Mouse (Mus musculus) kidney, postnatal 4 days (tissue): Measurements from ENCODE around the gene Elavl1.
"Not testable (repeated sequence)": the region's sequence is repeated elsewhere in the genome, so short reads cannot be mapped to it uniquely, and the experiment has no call there.

Experiments
- DNase-seq, 2 experiments: peaks; one replicate each; pipeline ENCODE4 v3.0.0; 2021; ENCODE audit warnings: mixed read lengths in 2 of 2

Elavl1 gene

DNA sequence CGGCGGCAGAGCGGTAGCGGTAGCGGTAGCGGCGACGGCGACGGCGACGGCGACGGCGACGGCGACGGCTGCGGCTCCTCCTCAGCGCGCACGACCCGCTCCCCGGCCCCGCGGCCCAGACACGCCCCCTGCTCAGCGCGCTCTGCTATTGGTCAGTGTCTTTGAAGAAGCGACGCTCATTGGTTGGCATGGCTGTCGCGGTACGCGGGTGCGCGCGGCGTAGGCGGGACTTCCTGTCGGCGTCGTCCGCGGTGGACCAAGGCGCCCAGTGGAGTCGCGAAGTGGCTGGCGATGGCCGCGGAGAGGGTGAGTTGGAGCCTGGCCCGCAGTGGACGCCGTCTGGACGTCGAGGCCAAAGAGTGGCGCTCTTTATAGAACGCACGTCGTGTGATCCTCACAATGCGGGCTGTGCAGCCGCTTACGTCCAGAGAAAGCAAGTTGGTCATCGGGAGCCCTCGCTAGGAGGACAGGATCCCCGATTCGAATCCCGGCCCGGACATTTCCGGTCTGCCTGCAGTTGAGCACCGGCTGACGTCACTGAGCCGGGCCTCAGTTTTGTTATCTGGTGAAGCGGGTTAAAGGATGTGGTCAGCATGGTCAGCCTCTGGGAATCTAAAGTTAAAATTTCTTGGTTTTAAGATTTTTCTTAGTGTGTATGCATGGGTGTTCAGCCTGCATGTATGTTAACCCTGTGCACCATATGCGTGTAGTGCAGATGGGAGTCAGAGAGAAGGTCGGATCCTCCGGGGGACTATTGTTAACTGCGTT lies at the start of gene Elavl1, which contains the start of gene Ccl25:
Elavl1 (minus strand) TSS at position 431 of the 768 bp plus-strand sequence.
Ccl25 (plus strand) TSS at position 228 of the 768 bp plus-strand sequence.
- DNase-seq: peak; percentile 98

DNA sequence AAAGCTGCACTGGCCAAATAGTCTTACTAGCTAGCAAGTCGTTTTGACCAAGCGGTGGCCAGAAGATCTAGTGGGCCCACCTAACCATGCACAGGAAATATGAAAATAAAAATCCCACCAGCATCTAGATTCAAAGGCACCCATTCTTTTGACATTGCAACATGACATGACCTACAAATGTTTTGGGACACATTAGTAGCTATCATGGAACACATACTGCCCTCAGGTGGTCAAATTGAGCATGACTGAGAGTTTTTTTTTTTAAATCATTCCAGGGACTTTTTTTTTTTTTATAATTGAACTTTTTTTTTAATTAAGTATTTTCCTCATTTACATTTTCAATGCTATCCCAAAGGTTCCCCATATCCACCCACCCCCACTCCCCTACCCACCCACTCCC lies 47.4 kb upstream of the Elavl1 start:
- DNase-seq: no peak

DNA sequence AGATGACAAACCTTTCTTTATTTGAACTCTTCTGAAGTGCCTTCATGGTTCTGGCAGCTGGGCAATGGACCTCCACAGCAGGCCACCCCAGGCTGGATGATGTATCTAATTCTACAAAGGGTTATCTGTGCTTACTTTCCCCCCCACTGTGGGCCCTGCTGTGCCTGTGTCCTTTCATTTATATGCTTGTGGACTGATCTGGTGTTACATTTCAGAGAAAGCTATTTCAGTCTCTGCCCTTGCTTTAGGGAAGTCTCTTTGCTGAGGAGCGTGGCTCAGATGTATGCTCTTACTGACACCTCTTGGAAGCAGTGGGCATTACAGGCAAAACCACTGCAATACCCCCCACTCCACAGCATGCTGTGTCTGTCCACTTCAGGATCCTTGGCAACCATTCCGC lies 44.9 kb upstream of the Elavl1 start:
- DNase-seq: peak in 1 of 2 experiments; percentile 19

DNA sequence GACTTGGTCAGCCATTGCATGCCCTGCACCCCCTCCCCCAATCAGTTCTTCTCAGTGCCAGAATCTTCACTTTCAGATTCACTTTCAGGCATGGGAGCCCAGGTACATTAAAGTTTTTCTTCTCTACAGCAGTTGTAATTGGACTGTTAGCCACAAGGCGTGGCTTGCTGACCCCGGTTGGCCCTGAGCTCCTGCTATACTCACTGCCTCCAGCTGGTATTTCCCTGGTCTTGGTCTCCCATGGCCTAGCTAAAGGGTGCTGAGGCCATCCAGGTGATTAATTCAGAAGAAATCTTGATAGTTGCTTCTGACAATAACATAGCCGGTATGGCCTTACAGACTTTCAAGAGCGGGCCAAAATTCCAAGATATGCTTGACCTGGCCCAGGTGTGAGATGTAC lies 43.3 kb upstream of the Elavl1 start:
- no peak for DNase-seq

DNA sequence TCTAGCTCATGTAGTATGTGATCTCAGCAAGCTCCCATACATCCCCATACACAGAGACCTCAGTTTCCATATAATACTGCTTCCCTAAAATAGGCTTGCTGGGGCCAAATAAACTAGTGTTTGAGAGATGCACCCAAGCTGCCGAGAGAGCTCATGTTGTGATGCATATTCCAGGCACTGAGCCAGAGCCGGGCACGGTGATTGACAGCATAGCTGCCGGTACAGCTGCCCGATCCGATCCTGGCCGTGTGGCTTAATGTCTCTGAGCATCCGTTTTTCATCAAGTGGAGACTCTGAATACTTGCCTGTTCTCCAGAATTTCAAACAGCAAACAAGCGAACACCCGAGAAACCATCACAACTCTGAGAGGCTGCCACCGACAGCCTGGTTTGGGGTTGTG lies 42.6 kb upstream of the Elavl1 start:
- no peak for DNase-seq

DNA sequence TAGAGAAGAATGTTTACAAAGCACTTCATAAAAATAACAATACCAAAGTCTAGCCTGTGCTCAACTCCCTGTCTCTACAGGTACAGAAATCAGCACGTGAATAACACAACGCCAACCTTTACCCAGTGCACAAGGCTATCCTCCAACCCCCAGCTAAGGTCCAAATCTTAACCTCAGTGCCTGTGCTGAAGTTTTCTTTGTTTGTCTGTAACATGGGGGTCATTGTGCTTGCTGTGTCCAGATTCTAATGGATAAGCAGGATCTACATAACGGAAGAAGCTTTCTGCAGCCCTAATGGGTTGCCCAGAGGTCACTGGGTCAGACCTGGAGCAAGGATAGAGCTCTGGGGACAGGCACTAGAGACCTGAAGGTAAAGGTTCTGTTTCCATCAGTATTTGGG lies 41.0 kb upstream of the Elavl1 start:
- DNase-seq: no peak

DNA sequence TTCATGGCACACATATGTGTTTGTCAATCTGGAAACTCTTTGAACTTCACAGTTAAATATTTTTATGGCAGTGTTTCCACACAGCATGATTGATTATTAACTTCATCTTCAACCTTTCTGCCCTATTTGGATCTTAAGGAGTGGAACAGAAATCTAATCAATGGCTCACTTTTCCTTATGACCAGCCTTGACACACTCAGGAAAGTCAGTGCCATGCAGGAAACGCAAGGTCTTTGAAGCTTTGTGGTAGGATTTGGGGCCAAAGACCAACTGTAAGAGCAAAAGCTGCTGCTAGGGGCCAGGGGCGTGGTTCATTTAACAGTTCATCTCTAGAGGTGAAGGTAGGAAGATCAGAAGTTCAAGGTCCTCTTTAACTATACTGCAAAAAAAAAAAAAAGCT lies 35.7 kb upstream of the Elavl1 start:
- DNase-seq: no peak

DNA sequence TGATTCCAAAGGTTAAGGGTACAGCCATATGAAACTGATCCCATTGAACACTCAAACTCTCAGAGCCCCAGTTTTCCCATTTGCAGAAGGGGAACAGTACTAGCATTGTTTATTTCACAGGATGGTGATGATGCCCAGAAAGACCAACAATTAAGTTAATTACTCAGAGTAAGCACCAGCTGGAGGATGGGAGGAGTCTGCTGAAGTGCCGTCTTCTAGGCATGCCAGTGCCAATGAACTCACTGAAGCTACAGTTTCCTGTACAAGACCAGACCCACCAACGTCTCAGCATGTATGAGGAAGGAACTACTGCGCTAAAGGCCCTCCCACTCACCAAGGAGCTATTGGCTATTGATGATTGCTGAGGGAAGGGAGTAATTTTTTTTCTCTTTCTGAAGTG lies 34.1 kb upstream of the Elavl1 start:
- DNase-seq: no peak

DNA sequence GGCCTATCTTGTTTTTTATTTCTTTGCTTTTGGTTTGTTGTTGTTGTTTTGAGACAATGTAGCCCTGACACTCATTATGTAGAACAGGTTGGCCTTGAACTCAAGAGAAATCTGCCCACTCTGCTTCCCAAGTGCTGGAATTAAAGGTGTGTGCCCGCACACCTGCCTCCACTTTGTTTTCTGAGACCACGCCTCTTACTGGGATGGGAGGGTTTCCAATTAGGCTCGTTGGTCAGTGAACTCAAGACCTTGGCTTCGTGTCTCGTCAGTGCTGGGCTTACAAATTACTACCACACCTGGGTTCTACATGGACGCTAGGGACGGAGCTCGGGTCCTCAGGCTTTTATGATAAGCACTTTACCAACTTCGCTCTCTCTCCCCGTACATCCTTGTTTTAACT lies 30.2 kb upstream of the Elavl1 start:
- no peak for DNase-seq

DNA sequence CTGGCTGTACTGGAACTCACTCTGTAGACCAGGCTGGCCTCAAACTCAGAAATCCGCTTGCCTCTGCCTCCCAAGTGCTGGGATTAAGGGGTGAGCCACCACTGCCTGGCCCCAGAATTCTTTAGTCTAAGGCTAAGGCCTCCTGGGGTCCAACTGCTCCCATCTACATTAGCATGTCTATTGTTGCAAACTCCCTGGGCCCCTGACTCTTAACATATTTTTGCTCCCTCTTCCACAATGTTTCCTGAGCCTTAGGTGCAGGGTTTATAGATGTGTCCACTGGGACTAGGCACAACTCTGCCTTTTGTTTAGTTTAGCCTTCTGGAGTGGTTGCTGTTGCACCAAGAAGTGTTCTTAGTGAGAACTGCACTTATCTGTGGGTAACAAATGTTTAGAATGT lies 29.3 kb upstream of the Elavl1 start:
- DNase-seq: no peak

DNA sequence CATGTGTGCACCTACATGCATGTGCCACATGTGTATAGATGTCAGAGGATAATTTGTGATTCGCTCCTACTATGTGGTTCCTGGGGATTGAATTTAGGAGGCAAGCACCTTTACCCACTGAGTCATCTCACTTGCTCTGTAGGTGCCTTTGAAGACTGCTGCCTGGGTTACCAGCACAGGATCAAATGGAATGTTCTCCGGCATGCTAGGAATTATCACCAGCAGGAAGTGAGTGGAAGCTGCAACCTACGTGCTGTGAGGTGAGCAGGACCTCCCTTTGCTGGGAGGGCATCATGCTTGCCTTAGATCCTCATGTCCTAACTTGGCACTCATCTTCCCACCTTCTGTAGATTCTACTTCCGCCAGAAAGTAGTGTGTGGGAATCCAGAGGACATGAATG lies 28.5 kb upstream of the Elavl1 start:
- DNase-seq: no peak

DNA sequence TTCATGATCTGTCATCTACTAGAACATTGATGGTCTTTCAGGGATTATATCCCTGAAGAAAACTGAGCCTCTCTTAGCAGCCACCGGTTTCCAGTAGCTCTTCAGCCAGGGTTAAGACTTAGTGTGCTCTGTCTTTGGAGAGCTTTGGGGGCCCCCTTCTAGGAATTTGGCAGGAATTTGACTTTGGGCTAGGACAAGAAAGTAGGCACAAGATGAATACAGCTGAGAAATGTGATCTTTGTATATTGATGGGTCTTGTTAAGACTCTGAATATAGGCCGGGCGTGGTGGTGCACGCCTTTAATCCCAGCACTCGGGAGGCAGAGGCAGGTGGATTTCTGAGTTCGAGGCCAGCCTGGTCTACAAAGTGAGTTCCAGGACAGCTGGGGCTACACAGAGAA lies 27.3 kb upstream of the Elavl1 start:
- DNase-seq: not testable (repeated sequence)

DNA sequence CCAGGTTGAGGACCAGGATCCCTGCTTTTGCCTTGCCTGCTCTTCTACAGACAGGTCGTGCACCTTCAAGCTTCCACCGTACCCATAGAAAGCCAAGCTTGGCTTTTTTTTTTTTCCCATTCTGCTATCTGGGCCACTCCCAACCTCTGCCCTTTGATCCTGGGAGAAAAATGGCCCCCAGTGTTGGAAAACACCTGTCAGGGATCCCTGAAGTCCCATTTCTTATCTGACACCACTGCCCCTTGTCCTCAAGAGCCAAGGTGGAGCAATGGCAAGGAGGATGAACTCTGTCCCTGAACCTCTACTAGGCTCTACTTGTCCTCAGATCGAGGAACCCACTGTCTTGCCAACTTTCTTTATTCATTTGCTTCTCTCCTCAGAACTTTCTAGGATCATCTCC lies 25.4 kb upstream of the Elavl1 start:
- no peak for DNase-seq

DNA sequence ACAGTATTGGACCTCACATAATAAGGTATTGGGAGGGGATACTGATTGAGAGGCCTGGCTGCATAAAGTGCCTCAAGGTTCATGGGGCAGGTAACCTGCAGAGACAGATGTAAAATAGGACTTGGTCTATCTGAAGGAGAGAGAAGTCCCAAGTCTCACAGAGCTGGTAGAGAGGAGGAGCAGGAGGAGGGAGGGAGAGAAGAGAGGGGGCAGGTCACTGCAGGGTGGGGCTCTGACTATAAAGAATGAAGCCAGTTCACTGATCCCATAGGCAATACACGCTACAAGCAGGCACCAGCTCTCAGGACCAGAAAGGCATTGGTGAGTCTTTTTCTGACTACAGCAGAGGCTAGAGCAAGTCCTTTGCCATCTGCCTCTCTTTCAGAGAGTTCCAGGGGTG lies 24.1 kb upstream of the Elavl1 start:
- DNase-seq: no peak

DNA sequence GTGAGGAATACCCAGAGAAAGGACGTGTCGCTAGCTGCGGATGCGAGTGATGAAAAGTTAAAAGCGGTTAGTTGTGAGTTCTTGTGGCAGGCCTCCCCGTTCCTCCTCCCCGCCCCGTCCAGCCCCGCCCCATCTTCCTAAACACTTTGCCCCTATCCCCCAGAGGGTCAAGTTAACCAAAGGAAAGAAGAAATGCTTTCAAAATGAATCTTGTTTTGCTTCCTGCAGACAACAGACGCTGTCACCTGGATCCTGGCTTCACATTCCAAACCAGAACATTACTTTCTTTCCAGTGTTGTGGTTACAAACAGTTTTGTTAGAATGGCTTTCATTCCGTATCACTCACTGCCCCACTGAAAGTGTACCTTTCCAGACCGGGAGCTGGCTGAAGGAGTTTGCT lies 23.1 kb upstream of the Elavl1 start:
- DNase-seq: peak in 1 of 2 experiments; percentile 4

DNA sequence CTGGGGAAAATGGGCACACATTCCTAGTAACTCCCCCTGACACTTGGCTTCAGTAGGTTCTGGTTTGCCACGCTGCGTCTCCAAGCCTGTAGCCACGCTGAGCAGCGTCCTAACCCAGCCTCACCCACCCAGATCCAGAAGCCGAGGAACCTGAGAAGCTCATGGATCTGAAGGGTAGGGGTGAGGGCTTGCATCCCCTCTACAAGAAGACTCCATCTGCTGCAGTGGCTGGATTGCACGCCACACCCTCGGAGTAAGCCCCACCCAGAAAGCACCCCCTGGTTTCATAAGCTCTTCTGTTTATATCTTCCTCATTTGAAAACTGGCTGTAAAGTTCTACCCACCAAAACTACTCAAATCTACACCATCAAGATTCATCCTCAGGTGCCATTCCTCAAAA lies 22.4 kb upstream of the Elavl1 start:
- no peak for DNase-seq

DNA sequence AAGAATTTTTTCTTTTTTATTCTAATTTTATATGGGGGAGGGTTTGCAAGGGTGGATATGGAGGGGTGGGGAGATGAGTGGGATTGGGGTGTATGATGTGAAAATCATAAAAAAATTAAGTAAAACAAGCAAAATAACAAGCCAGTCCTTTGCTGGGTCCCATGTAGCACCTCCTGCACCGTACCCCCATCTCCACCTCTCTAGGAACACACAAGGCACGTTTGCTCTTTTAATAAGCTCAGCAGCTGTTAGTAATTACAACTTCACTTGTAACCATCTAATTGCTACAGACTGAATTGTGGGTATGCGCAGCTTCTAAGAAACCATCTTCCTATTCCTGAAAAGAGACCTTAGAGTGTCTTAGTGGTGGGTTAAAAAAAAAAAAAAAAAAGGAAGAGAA lies 15.0 kb upstream of the Elavl1 start:
- no peak for DNase-seq

DNA sequence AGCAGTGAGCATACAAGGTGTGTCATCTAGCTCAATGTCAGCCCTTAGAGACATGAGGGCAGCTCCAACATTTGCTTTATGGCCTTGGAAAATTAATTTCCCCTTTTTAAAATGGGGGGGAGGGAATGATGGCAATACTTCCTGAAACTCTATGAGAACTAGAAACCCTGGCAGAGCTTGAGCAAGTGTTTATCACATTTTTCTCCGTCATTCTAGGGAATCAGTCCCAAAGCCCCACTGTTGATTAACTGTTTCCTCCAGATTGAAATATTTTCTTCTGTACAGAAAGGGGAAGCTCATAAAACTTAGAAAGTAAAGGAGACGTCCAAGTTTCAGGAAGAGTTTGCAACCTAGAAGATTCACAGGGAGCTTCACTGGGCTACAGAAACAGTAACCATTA lies 10.5 kb upstream of the Elavl1 start:
- DNase-seq: no peak

DNA sequence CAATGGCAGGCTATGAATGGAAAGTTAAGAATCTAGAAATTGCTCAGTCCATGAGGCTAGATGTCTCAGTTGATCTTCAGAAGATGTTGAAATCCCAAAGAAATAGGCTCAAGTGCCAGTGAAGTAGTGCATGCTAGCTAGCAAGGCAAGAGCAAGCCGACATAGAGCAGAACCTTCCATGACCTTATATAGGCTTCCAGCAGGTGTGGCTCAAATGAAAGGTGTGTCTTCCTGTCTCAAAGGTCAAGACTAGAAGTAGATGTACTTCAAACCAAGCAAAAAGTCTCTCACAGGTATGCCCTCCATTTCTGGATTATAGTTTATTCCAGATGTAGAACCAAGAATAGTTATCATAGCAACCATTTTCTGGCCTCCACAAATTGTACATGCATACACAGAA lies 8.8 kb upstream of the Elavl1 start:
- no peak for DNase-seq

DNA sequence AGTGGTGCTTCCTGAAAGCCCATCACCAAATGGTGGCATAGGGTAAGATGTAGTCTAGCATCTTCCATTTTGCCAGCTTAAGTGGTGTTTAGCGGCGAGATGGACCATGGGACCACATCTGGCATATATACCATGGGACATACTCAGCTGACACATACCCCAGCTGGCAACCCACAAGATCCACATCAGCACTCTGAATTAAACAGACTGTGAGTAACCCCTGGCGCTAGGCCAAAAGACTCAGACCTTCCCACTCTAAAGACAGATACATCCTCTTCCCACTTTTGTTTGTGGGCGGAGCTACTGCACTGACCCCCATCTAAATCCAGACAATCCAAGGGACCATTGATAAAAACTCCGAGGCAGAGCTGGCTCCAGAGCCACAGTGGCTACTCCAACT lies 3.8 kb upstream of the Elavl1 start:
- no peak for DNase-seq

DNA sequence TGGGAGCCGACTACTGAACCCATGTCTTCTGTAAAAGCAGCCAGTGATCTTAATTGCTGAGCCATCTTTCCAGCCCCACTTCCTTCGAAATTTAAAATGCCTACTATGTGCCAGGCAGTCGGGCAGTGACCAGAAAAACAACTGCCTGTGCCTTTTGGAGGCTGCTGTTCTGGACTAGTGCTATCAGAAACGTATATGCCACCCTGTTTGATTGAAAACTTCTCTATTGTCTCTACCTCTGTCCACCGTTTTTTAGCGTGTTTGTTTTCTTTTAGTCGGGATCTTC lies 481 bp upstream of the Elavl1 start:
- DNase-seq: no peak

DNA sequence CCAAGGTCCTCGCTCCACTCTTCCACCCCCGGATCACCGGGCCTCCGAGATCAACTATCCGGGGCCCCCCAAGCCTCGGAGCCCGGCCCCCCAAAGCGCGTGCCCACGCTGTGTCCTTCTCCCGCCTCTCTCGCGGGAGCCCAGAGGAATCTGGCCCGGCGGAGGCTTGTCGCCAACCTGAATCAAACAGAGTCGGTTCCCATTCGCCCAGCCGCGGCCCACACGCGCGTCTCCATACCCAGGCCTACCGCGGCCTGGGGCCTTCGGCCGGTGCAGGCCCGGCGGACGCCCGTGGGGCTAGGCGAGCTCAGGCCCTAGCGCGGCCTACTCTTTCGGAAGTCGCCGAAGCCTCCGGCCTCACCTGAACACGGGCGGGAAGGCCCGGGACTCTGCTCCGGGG lies 688 bp downstream of the Elavl1 start:
- peak in 1 of 2 experiments; percentile 81 for DNase-seq

DNA sequence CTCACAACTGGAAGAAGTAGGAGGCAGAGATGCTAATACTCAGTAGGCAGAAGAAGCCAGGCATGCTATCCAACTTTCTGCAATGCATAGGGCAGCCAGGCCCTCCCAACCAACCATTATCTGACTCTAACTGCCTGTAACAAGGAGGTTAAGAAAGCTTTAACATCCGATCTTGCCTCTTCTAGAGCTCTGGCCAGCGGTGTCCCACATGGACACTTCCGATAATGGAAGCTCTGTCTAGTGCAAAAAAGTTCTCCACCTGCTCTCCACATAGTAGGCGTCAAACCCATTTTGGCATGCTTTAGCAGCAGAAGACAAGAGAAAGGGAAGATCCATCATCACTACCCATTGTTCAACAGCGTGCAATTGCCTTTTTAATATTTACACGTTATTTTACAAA lies 1.3 kb downstream of the Elavl1 start:
- no peak for DNase-seq

DNA sequence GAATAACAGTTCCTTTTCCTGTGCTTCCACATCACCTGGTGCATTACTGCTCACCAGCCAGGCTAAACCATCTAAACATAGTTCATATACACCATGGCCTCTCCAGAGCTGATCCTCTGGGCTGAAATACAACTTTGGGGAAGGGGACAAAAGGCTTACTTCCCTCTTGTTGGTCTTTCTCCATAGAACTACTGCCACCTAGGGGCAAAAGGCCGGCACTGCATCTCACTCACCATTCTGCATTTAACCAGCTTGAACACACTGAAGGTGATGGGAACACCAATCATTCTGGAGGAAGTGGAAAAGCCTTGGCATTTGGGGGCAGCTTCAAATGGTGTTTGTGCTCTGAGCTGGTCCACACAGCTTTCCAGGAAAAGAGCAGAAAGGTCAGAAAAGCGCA lies 2.7 kb downstream of the Elavl1 start:
- peak; percentile 91 to 93 for DNase-seq

DNA sequence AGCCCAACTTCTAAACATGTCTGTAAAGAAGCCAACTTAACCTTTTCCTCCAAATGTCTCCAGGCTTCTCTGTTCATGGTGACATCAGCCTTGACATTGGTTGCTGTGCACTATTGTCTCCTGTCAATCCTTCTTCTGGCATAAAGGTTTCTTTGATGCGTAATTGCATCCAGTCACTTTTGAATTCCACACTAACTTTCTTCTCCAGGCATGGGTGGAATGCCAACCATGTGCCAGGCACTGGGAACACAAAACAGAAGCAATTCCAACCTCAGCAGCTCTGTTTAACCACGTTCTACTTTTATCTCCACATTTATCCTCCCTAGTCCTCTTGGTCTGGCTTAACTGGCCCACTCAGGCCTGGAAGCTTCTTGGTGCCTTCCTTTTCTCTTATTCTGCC lies 4.2 kb downstream of the Elavl1 start:
- DNase-seq: no peak

DNA sequence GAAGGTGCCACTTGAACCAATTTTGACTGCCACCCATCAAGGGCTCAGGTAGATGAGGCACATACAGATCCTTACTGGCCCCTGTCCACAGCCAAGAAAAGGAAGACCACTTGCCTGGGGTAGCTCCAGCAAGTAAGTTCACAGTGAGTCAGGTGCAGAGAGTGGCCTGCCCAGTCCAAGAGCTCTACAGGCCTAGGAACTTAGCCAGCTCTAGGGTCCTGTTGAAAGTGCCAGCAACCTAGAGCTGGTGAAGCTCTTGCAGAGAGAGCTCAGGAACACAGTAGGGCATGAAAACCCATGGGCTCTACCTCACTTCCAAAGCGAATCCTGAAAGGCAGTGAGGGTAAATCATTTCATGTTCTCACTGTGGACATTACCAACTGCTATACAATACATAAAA lies 4.8 kb downstream of the Elavl1 start:
- DNase-seq: no peak
